Mouse (Mus musculus): ENCODE measurements around the gene 1700021F05Rik. TPM values are rescaled to one million over a fixed set of nuclear protein-coding genes. Genes with fewer than 3 reads are reported as not detected.

1700021F05Rik gene
- polyA plus RNA-seq (2012; rRNA removed) = 30.9 and 37.4 TPM in 2 replicates

DNA sequence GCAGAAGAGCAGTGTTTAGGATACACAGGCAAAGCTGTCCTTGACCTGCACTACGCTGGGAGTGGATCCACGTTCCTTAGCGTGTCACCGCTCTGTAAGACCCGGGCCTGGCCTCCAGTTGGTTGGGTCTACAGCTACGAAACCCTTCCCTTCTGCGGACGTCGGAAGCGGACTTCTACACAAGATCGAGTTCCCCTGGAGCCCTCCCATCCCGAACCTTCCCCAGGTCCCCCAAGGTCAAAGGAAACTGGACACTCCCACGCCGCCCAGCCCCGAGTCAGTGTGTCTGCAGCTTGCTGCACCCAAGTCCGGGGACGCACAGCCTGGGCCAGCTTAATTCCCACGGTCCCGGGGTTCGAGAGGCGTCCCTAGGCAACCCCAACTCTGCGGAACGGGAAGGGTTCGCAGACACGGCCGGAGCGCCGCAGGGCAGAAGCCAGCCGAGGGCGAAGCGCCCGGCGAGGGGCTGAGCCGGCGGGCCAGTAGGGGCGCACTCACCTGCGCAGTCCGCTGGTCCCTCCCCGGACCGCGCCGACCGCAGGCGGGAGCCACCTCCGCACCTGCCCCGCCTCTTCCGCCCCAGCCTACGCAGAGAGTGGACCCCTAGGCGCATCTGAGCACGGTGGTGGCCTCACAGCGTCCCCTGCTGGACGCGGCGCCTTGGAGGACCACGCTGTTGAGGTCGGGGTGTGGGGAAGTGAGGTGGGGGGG lies at the start of gene 1700021F05Rik:
Gene 1700021F05Rik, minus strand, starts transcription at position 553 of the 711 bp plus-strand sequence.
- Histone ChIP-seq H3K4me3 (ENCODE audit: insufficient read depth, low read length) (peak within 1 kb of the TSS; percentile 93), H3K4me1 (ENCODE audit: control insufficient read depth, insufficient read depth, low read length) (peaks cover 4% of the 10 kb centered on the region), H3K27ac (ENCODE audit: insufficient read depth, low read length) (peak within 1 kb of the TSS; percentile 49)
- TF ChIP-seq POLR2A (IDR thresholded peaks at IDR 0.05; ENCODE audit: extremely low read depth, insufficient read depth, low read length) (peak; percentile 44; the same call in 1 of the 2 replicates), CTCF (IDR thresholded peaks at IDR 0.05; ENCODE audit: extremely low read depth, insufficient read depth, low read length) (peak; percentile 83)

DNA sequence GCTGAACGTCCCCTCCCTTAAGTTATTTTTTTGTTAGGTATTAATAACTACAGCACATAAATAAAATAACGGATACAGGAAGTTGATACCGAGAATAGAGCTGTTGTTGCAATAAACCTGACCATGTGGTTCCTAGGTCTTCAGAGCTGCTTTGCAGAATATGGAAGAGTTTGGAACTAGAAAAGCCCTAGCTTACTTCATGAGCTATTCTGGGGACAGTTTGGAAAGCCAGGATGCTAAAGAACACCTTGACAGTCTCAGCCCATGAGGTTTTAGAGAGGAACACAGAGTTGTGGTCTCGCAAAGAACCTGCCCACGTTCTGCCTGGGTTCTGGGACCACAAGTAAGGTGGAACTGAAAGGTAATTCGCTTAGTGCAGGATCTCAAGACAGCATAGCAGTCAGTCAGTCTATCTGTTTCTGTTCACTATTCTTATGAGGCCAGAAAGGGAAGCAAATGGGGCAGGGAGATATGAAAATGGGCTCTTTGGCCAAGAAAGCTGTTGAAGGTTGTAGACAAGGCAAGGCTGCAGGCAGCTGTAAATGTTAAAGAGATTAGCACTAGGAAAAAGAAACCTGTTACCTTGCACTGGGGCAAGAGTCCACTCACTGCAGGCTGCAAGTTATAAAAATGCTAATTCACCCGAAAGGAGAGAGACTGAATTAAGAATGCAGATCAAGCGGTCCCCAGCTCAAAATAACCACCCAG lies 47.8 kb upstream of the 1700021F05Rik start:
- Histone ChIP-seq H3K27ac (ENCODE audit: insufficient read depth, low read length) (no peak overlapping the region), H3K4me3 (ENCODE audit: insufficient read depth, low read length) (no peak overlapping the region), H3K4me1 (ENCODE audit: control insufficient read depth, insufficient read depth, low read length) (no peaks in the 10 kb centered on the region)
- TF ChIP-seq POLR2A (IDR thresholded peaks at IDR 0.05; ENCODE audit: extremely low read depth, insufficient read depth, low read length) = no peak
- TF ChIP-seq CTCF (IDR thresholded peaks at IDR 0.05; ENCODE audit: extremely low read depth, insufficient read depth, low read length) = no peak

DNA sequence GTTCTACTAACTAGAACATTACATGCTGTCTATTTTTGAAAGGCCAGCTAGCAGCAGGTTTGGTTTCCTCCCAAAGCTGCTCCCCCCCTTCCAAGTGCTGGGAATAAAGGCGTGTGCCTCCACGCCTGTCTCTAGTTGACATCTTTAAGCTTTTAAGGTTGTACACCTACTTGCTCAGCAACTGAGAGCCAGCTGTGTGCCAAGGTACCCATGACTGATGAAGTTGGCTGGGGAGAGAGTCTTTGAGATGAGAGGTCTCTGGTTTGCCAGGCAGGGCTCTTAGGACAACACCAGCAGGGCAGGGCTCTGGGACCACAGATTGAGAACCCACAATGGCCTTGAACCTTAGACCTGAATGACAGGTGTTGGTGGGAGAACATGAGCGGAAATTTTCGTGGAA lies 43.7 kb upstream of the 1700021F05Rik start:
- TF ChIP-seq CTCF (IDR thresholded peaks at IDR 0.05; ENCODE audit: extremely low read depth, insufficient read depth, low read length) (no peak), POLR2A (IDR thresholded peaks at IDR 0.05; ENCODE audit: extremely low read depth, insufficient read depth, low read length) (no peak)
- Histone ChIP-seq H3K27ac (ENCODE audit: insufficient read depth, low read length) (no peak overlapping the region), H3K4me3 (ENCODE audit: insufficient read depth, low read length) (no peak overlapping the region), H3K4me1 (ENCODE audit: control insufficient read depth, insufficient read depth, low read length) (0 out of 2 replicates have a peak, but pooled peaks cover 1% of the 10 kb centered on the region)

DNA sequence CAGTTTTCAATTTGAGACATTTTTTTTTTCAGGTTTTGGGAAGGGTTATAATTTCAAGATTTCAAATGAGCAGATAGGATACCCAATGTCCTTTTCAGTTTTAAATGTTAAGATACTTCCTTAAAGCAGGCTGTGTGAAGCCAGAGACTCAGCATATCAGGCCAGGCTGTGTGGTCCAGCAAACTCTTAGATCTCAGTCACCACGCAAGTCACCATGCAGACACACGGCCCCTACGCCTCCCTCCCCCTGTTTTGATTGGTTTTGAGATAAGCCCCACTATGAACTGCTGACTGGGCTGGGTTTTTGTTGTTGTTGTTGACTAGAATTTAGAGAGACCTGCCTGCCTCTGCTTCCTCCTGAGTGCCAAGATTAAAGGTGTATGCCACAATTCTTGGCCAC lies 40.5 kb upstream of the 1700021F05Rik start:
- Histone ChIP-seq H3K27ac (ENCODE audit: insufficient read depth, low read length) (no peak overlapping the region), H3K4me1 (ENCODE audit: control insufficient read depth, insufficient read depth, low read length) (0 out of 2 replicates have a peak, but pooled peaks cover 1% of the 10 kb centered on the region), H3K4me3 (ENCODE audit: insufficient read depth, low read length) (no peak overlapping the region; the same call in 1 of the 2 replicates)
- TF ChIP-seq POLR2A (IDR thresholded peaks at IDR 0.05; ENCODE audit: extremely low read depth, insufficient read depth, low read length) (no peak), CTCF (IDR thresholded peaks at IDR 0.05; ENCODE audit: extremely low read depth, insufficient read depth, low read length) (no peak)

DNA sequence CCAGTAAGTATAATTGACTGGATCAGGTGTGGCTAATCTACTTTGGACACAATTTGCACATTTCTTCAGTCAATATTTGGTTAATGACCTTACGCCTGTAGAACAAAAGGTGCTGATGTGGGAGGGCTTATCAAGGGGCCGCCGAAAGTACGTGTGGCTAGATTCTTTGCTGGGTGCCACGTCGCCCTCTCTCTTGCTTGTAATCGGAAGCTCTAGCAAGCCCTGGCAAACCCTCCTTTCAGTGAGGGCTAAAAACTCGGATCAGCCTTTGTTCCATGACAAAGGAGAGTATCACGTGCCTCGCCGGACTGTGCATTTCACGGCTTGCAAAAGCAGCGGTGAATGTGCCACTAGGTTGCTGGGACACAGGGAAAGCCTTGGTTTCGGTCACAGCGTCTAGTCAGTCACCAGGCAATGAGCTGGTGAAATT lies 39.9 kb upstream of the 1700021F05Rik start:
- TF ChIP-seq POLR2A (IDR thresholded peaks at IDR 0.05; ENCODE audit: extremely low read depth, insufficient read depth, low read length) (no peak), CTCF (IDR thresholded peaks at IDR 0.05; ENCODE audit: extremely low read depth, insufficient read depth, low read length) (no peak)
- H3K27ac ChIP-seq (ENCODE audit: insufficient read depth, low read length) = no peak overlapping the region
- H3K4me1 ChIP-seq (ENCODE audit: control insufficient read depth, insufficient read depth, low read length) = 0 out of 2 replicates have a peak, but pooled peaks cover 1% of the 10 kb centered on the region
- H3K4me3 ChIP-seq (ENCODE audit: insufficient read depth, low read length) = peak overlapping the region; percentile 30

DNA sequence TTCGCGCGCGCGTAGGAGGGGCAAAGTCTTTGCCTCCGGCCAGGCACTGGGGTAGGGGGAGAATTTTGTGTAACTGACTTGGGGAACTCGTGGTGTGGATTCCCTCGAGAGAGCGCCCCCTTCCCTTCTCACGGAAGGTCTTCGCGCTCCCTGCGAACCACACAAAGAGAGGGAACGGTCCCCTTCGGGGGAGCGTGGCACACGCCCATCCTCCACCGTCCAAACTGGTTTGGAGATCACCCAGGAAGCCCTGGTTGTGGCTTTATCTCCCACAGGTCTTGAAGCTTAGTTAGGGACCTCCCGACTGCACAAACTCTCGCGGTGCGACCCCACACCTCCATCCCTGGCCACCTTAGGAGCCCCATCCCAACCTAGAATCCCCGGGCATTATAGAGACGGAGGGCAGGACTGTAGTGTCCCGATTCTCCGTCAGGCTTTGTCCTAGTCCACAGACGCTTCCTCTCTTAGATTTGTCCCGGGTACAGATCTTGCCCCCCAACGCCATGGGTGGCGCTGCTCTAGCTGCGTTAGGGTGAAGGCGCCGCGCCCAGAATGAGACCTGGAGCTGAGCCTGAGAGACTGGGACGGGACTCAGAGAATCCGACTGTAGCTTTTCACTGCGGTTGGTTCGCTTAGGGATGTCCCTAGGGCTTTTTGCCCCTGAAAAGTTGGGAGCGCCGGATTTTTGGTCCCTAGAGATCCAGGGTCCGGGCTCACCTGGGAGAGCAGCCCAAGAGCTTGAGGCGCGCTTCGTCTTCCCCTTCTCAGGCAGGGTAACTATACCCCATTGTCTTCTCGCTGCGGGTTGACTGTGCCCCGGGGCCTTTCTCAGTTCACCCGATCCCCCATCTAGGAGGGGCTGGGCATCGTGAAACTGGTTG lies 38.8 kb upstream of the 1700021F05Rik start:
- H3K4me3 ChIP-seq (ENCODE audit: insufficient read depth, low read length) = peak overlapping the region; percentile 42
- H3K4me1 ChIP-seq (ENCODE audit: control insufficient read depth, insufficient read depth, low read length) = 0 out of 2 replicates have a peak, but pooled peaks cover 1% of the 10 kb centered on the region
- TF ChIP-seq CTCF (IDR thresholded peaks at IDR 0.05; ENCODE audit: extremely low read depth, insufficient read depth, low read length) = no peak
- TF ChIP-seq POLR2A (IDR thresholded peaks at IDR 0.05; ENCODE audit: extremely low read depth, insufficient read depth, low read length) = no peak
- H3K27ac ChIP-seq (ENCODE audit: insufficient read depth, low read length) = no peak overlapping the region

DNA sequence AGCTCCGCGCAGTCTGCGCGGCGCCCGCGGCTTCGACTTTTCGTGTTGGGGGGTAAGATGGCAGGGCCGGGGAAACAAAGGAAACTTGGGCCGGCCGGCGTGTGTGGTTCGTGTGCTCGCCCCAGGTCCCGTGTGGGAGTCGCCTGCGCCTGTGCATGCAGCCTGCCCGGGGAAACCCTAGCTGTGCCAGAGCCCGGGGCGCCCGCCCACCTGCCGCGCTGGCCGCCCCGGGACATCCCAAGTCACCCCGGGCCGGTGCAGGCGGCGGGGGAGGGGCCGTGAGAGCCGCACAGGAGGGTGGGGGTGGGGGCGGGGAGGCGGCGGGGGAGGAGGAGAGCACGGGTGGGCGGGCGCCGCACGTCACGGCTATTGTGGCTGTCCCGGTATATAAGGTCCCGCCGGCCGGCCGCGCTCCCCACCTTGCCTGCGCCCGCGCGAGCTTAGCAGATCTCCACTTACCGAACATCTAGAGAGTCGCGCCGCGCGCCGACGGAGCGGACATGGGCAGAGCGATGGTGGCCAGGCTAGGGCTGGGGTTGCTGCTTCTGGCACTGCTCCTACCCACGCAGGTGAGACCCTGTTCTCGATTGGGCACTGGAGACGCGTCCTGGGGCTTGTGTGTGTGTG lies 38.1 kb upstream of the 1700021F05Rik start:
- TF ChIP-seq CTCF (IDR thresholded peaks at IDR 0.05; ENCODE audit: extremely low read depth, insufficient read depth, low read length) = no peak
- no peak for TF ChIP-seq POLR2A (IDR thresholded peaks at IDR 0.05; ENCODE audit: extremely low read depth, insufficient read depth, low read length)
- H3K4me1 ChIP-seq (ENCODE audit: control insufficient read depth, insufficient read depth, low read length) = 0 out of 2 replicates have a peak, but pooled peaks cover 1% of the 10 kb centered on the region
- peak overlapping the region; percentile 42 for H3K4me3 ChIP-seq (ENCODE audit: insufficient read depth, low read length)
- H3K27ac ChIP-seq (ENCODE audit: insufficient read depth, low read length) = no peak overlapping the region

DNA sequence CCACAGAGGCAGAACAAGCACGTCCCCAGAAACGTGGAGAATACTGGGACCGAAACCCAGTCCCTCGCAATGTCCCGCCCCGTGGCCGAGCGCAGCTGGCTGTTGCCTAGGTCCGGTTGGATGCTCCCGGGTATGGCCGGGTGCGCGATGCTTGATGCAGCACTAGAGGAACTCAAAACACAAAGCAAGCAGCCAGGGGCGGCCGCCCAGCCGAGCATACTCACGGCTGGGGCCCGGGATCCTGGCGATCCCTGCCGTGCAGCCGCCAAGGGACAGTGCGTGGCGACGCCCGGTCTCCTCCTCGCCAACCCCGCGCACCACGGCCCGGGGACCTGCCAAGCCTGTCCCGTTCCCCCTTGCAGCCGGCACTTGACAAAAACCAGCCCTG lies 37.6 kb upstream of the 1700021F05Rik start:
- H3K4me3 ChIP-seq (ENCODE audit: insufficient read depth, low read length) = peak overlapping the region; percentile 42
- TF ChIP-seq CTCF (IDR thresholded peaks at IDR 0.05; ENCODE audit: extremely low read depth, insufficient read depth, low read length) (no peak), POLR2A (IDR thresholded peaks at IDR 0.05; ENCODE audit: extremely low read depth, insufficient read depth, low read length) (no peak)
- 0 out of 2 replicates have a peak, but pooled peaks cover 1% of the 10 kb centered on the region for H3K4me1 ChIP-seq (ENCODE audit: control insufficient read depth, insufficient read depth, low read length)
- H3K27ac ChIP-seq (ENCODE audit: insufficient read depth, low read length) = no peak overlapping the region

Data from cortical plate, adult 2 months (tissue).